Mouse (Mus musculus) myocyte (in vitro differentiated cells): Measurements from ENCODE around the gene Nfkbie. TPM values are rescaled to one million over a fixed set of nuclear protein-coding genes. Genes with fewer than 3 reads are reported as not detected.
A peak's percentile ranks its signal among the peaks of the same experiment; 100 is the strongest.

Experiments used
- H3K27me3 ChIP-seq: one replicate; pipeline ENCODE4 v1.6.1; 2011; ENCODE audit not compliant: control insufficient read depth, insufficient read depth, insufficient read length
- H3K36me3 ChIP-seq: one replicate; pipeline ENCODE4 v1.6.1; 2011; ENCODE audit not compliant: control insufficient read depth, insufficient read depth
- H3K4me2 ChIP-seq: one replicate; pipeline ENCODE4 v1.6.1; 2011; ENCODE audit warnings: low read depth, control low read depth
- H3K4me3 ChIP-seq: one replicate; pipeline ENCODE4 v1.5.1; 2011; ENCODE audit warnings: mild to moderate bottlenecking, control low read depth, moderate library complexity
- H3K79me2 ChIP-seq: one replicate; pipeline ENCODE4 v1.6.1; 2011; ENCODE audit not compliant: control insufficient read depth, insufficient read depth
- H3ac ChIP-seq: one replicate; pipeline ENCODE4 v1.6.1; 2011; ENCODE audit not compliant: control insufficient read depth, insufficient read length
- CEBPB ChIP-seq: IDR thresholded peaks from 2 replicates; pipeline ENCODE4 v1.6.1; 2011; ENCODE audit warnings: mild to moderate bottlenecking, moderate library complexity; ENCODE audit not compliant: poor library complexity, insufficient read depth, severe bottlenecking
- E2F4 ChIP-seq: IDR thresholded peaks from one replicate; pipeline ENCODE4 v1.6.1; 2011; ENCODE audit warnings: mild to moderate bottlenecking, control low read depth, moderate library complexity; ENCODE audit not compliant: insufficient read depth
- MAX ChIP-seq: IDR thresholded peaks from one replicate; pipeline ENCODE4 v1.6.1; 2011; ENCODE audit warnings: low read depth, mild to moderate bottlenecking, control low read depth
- MYOD1 ChIP-seq, 3 experiments: IDR thresholded peaks; one replicate each; pipeline ENCODE4 v1.6.1; 2011; ENCODE audit warnings: control low read depth in 2 of 3, low read depth in 2 of 3, mild to moderate bottlenecking in 2 of 3, moderate library complexity in 1 of 3; ENCODE audit not compliant: insufficient read length in 2 of 3, control insufficient read depth in 1 of 3
- MYOG ChIP-seq, 3 experiments: IDR thresholded peaks; one replicate each; pipeline ENCODE4 v1.6.1; 2011; ENCODE audit warnings: control low read depth in 2 of 3, low read depth in 2 of 3, mild to moderate bottlenecking in 2 of 3; ENCODE audit not compliant: insufficient read length in 2 of 3, control insufficient read depth in 1 of 3, insufficient read depth in 1 of 3
- POLR2A ChIP-seq: IDR thresholded peaks from one replicate; pipeline ENCODE4 v1.6.1; 2011; ENCODE audit warnings: low read depth, mild to moderate bottlenecking, control low read depth, moderate library complexity; ENCODE audit not compliant: insufficient read length
- POLR2AphosphoS2 ChIP-seq: IDR thresholded peaks from one replicate; pipeline ENCODE4 v1.6.1; 2011; ENCODE audit warnings: low read depth, control low read depth; ENCODE audit not compliant: insufficient read length
- REST ChIP-seq: IDR thresholded peaks from one replicate; pipeline ENCODE4 v1.6.1; 2011; ENCODE audit warnings: mild to moderate bottlenecking, control low read depth, moderate library complexity; ENCODE audit not compliant: insufficient read depth, insufficient read length
- SRF ChIP-seq: IDR thresholded peaks from one replicate; pipeline ENCODE4 v1.6.1; 2011; ENCODE audit warnings: low read depth; ENCODE audit not compliant: control insufficient read depth, insufficient read length
- TCF12 ChIP-seq: IDR thresholded peaks from one replicate; pipeline ENCODE4 v1.6.1; 2011; ENCODE audit warnings: mild to moderate bottlenecking, control low read depth; ENCODE audit not compliant: poor library complexity, insufficient read depth, severe bottlenecking
- TCF3 ChIP-seq: IDR thresholded peaks from one replicate; pipeline ENCODE4 v1.6.1; 2011; ENCODE audit warnings: low read depth, control low read depth; ENCODE audit not compliant: insufficient read length
- USF1 ChIP-seq: IDR thresholded peaks from one replicate; pipeline ENCODE4 v1.6.1; 2011; ENCODE audit warnings: low read depth, mild to moderate bottlenecking, control low read depth, moderate library complexity
- polyA plus RNA-seq: library from polyadenylated mRNA; unstranded; fragments of >200 nt; fragmentation: generic; extraction: Trizol; gene quantifications from one replicate; pipeline ENCODE4 v1.2.1, GENCODE M21; 2012; ENCODE audit warnings: missing spikeins

Gene Nfkbie
- polyA plus RNA-seq, 1 experiment: 7.3 TPM

- Histone ChIP-seq H3ac (peak within 1 kb of the TSS; percentile 28), H3K36me3 (no peaks in the 10 kb centered on the region), H3K4me3 (peak within 1 kb of the TSS; percentile 80), H3K79me2 (peaks cover 9% of the 10 kb centered on the region), H3K4me2 (peak within 1 kb of the TSS; percentile 70), H3K27me3 (no peaks in the 10 kb centered on the region)
- no peak for TF ChIP-seq E2F4
- no peak for TF ChIP-seq SRF
- TF ChIP-seq POLR2AphosphoS2: peak; percentile 42
- no peak for TF ChIP-seq USF1
- peak; percentile 88 to 99 (median 99) for TF ChIP-seq MYOD1 (IDR thresholded peaks at IDR 0.05; ENCODE audit: control insufficient read depth in 1 of 3, insufficient read length in 2 of 3, low read depth in 2 of 3)
- TF ChIP-seq CEBPB: no peak
- no peak for TF ChIP-seq REST
- peak; percentile 96 for TF ChIP-seq TCF3
- peak; percentile 97 to 100 (median 97) for TF ChIP-seq MYOG (IDR thresholded peaks at IDR 0.05; ENCODE audit: control insufficient read depth in 1 of 3, insufficient read depth in 1 of 3, insufficient read length in 2 of 3, low read depth in 2 of 3)
- no peak for TF ChIP-seq POLR2A
- TF ChIP-seq MAX: no peak
- TF ChIP-seq TCF12: peak; percentile 99
Observed at GRCm38 (mm10) chr17:45601877-45602304, 46.4 kb downstream of the Nfkbie start, which contains the start of gene Mymx. Gene Mymx, minus strand, starts transcription at chr17:45602102.

- H3K79me2 ChIP-seq: peaks cover 9% of the 10 kb centered on the region
- no peak overlapping the region for H3ac ChIP-seq
- no peaks in the 10 kb centered on the region for H3K27me3 ChIP-seq
- H3K4me3 ChIP-seq: no peak overlapping the region
- TF ChIP-seq CEBPB (no peak), MAX (no peak), MYOD1 (IDR thresholded peaks at IDR 0.05; ENCODE audit: control insufficient read depth in 1 of 3, insufficient read length in 2 of 3, low read depth in 2 of 3) (peak in 1 of 3 experiments; percentile 31), E2F4 (no peak), MYOG (IDR thresholded peaks at IDR 0.05; ENCODE audit: control insufficient read depth in 1 of 3, insufficient read depth in 1 of 3, insufficient read length in 2 of 3, low read depth in 2 of 3) (no peak), POLR2A (no peak), SRF (no peak)
- H3K36me3 ChIP-seq: no peaks in the 10 kb centered on the region
- H3K4me2 ChIP-seq: no peak overlapping the region
Observed at GRCm38 (mm10) chr17:45602984-45603383, 47.5 kb downstream of the Nfkbie start.

GRCm38 (mm10) chr17:45606992-45607879 is 51.7 kb downstream of the Nfkbie start:
- no peaks in the 10 kb centered on the region for H3K36me3 ChIP-seq
- no peak overlapping the region for H3ac ChIP-seq
- H3K27me3 ChIP-seq: no peaks in the 10 kb centered on the region
- H3K4me3 ChIP-seq: no peak overlapping the region
- no peaks in the 10 kb centered on the region for H3K79me2 ChIP-seq
- H3K4me2 ChIP-seq: no peak overlapping the region
- TF ChIP-seq REST (no peak), MYOG (IDR thresholded peaks at IDR 0.05; ENCODE audit: control insufficient read depth in 1 of 3, insufficient read depth in 1 of 3, insufficient read length in 2 of 3, low read depth in 2 of 3) (no peak), POLR2AphosphoS2 (no peak), USF1 (no peak), TCF3 (no peak), MAX (no peak), POLR2A (no peak), TCF12 (no peak), MYOD1 (IDR thresholded peaks at IDR 0.05; ENCODE audit: control insufficient read depth in 1 of 3, insufficient read length in 2 of 3, low read depth in 2 of 3) (no peak), CEBPB (no peak), E2F4 (no peak), SRF (no peak)

- no peak for TF ChIP-seq POLR2A
- TF ChIP-seq MAX: no peak
- no peak for TF ChIP-seq TCF12
- TF ChIP-seq MYOG (IDR thresholded peaks at IDR 0.05; ENCODE audit: control insufficient read depth in 1 of 3, insufficient read depth in 1 of 3, insufficient read length in 2 of 3, low read depth in 2 of 3): no peak
- TF ChIP-seq USF1: no peak
- TF ChIP-seq POLR2AphosphoS2: no peak
- TF ChIP-seq CEBPB: peak; percentile 27; the same call in 1 of the 2 replicates
- TF ChIP-seq E2F4: no peak
Observed at GRCm38 (mm10) chr17:45608396-45608795, 52.9 kb downstream of the Nfkbie start.

More at GRCm38 (mm10) chr17:45608396-45608795, 52.9 kb downstream of the Nfkbie start:
- Histone ChIP-seq H3K4me2 (no peak overlapping the region), H3K79me2 (no peaks in the 10 kb centered on the region), H3K27me3 (no peaks in the 10 kb centered on the region), H3K36me3 (no peaks in the 10 kb centered on the region), H3ac (no peak overlapping the region), H3K4me3 (no peak overlapping the region)
